Mouse (Mus musculus): ENCODE data around the gene Alkbh3.

- no peak for TF ChIP-seq POLR2AphosphoS5 (IDR thresholded peaks at IDR 0.05; ENCODE audit: insufficient replicate concordance, low read depth, low read length)
- no peak for TF ChIP-seq GATA1 (IDR thresholded peaks at IDR 0.05; ENCODE audit: borderline replicate concordance, low read length)
- TF ChIP-seq CTCF (IDR thresholded peaks at IDR 0.05; ENCODE audit: low read depth, low read length) = no peak
- TF ChIP-seq GATA2 (IDR thresholded peaks at IDR 0.05; ENCODE audit: borderline replicate concordance, low read depth, low read length) = no peak
These were observed 52.8 kb downstream of the Alkbh3 start for GRCm38 (mm10) chr2:93957785-93958175.

Measured in G1E (cell line).